Mouse (Mus musculus) gastrocnemius, adult 2 months (tissue): ENCODE results near the gene Dtx1. TPM values are rescaled to one million over a fixed set of nuclear protein-coding genes. Genes with fewer than 3 reads are reported as not detected.

Experiments used
- DNase-seq: peaks from one replicate; pipeline ENCODE4 v3.0.0; 2022
- H3K27ac ChIP-seq: fragments of 200-600 bp; 2 replicates; pipeline ENCODE4 v1.8.1; 2022; ENCODE audit warnings: mild to moderate bottlenecking
- H3K4me3 ChIP-seq: fragments of 200-600 bp; 2 replicates; pipeline ENCODE4 v1.8.1; 2022; ENCODE audit warnings: mild to moderate bottlenecking, moderate library complexity
- CTCF ChIP-seq: fragments of 200-600 bp; IDR thresholded peaks from 2 replicates; pipeline ENCODE4 v1.8.1; 2022; ENCODE audit warnings: antibody characterized with exemption, mild to moderate bottlenecking, moderate library complexity
- intact Hi-C: fragments of 180-260 bp; cut with DNase I; formaldehyde crosslinking; loops from one replicate; pipeline ENCODE4 v1.15.1; 2025
- total RNA-seq, 2 experiments: library from RNA; stranded (reverse); gene quantifications; 2 replicates each; pipeline ENCODE4 v1.2.3; 2021

The Dtx1 gene
- total RNA-seq, 2 experiments from 2014 or later, result 0.45 to 0.54 TPM

GRCm38 (mm10) chr5:120643365-120644085 lies 68.2 kb downstream of the Dtx1 start:
- TF ChIP-seq CTCF, result no peak
- no peak for DNase-seq
- Histone ChIP-seq H3K4me3 (no peak overlapping the region), H3K27ac (no peak overlapping the region)
- intact Hi-C loops, result no loop called here

- intact Hi-C loops, result no loop called here
- Histone ChIP-seq H3K4me3 (no peak overlapping the region), H3K27ac (no peak overlapping the region)
- no peak for DNase-seq
- TF ChIP-seq CTCF, result no peak
These were observed 71.6 kb downstream of the Dtx1 start for GRCm38 (mm10) chr5:120640094-120640493.

- DNase-seq, result no peak
- no peak for TF ChIP-seq CTCF
- intact Hi-C loops, result no loop called here
- no peak overlapping the region for H3K4me3 ChIP-seq
- no peak overlapping the region for H3K27ac ChIP-seq
These were observed 76.1 kb downstream of the Dtx1 start for GRCm38 (mm10) chr5:120635633-120636032.

GRCm38 (mm10) chr5:120634860-120635259 lies 76.9 kb downstream of the Dtx1 start:
- no peak for DNase-seq
- TF ChIP-seq CTCF, result no peak
- intact Hi-C loops, result no loop called here
- no peak overlapping the region for H3K27ac ChIP-seq
- H3K4me3 ChIP-seq, result no peak overlapping the region

GRCm38 (mm10) chr5:120634131-120634530 lies 77.6 kb downstream of the Dtx1 start, which contains the start of gene Cfap73:
Gene Cfap73 (minus strand): TSS chr5:120634235.
- no peak within 1 kb of the TSS for H3K27ac ChIP-seq
- intact Hi-C loops, result no loop called here
- 0 out of 2 replicates have a peak within 1 kb of the TSS, but pooled peaks have one; percentile 7 for H3K4me3 ChIP-seq
- DNase-seq, result no peak
- no peak for TF ChIP-seq CTCF

GRCm38 (mm10) chr5:120631892-120632291 lies 79.8 kb downstream of the Dtx1 start:
- peak; percentile 16; the same call in 1 of the 2 replicates for TF ChIP-seq CTCF
- no peak for DNase-seq
- intact Hi-C loops, result no loop called here
- Histone ChIP-seq H3K4me3 (no peak overlapping the region), H3K27ac (no peak overlapping the region)

- intact Hi-C loops, result no loop called here
- no peak for TF ChIP-seq CTCF
- Histone ChIP-seq H3K4me3 (no peak overlapping the region), H3K27ac (no peak overlapping the region)
- no peak for DNase-seq
These were observed 80.6 kb downstream of the Dtx1 start for GRCm38 (mm10) chr5:120631128-120631527.

Other genes starting within 250 kb of the Dtx1 start
- 1 to 10 TPM in 1 of 2 experiments, under 1 TPM in 1; 0.41 to 1.1 TPM for gene Sdsl, start 239.1 kb downstream of the Dtx1 start, total RNA-seq
- under 1 TPM; 0.26 to 0.70 TPM for gene Sds, start 235.4 kb downstream of the Dtx1 start, total RNA-seq
- 10 to 100 TPM; 33.7 to 47.8 TPM for gene Plbd2, start 208.3 kb downstream of the Dtx1 start, total RNA-seq
- 10 to 100 TPM in 1 of 2 experiments, 1 to 10 TPM in 1; 8.1 to 10.5 TPM for gene Slc8b1, start 200.8 kb downstream of the Dtx1 start, total RNA-seq
- gene Tpcn1, start 123.3 kb downstream of the Dtx1 start, total RNA-seq, result 10 to 100 TPM; 42.7 to 44.8 TPM
- gene Iqcd, start 122.9 kb downstream of the Dtx1 start, total RNA-seq, result not detected
- 1 to 10 TPM; 4.9 to 6.6 TPM for gene Rita1, start 99.3 kb downstream of the Dtx1 start, total RNA-seq
- 10 to 100 TPM; 16.9 to 17.7 TPM for gene Ddx54, start 99.2 kb downstream of the Dtx1 start, total RNA-seq
- not detected for gene Cfap73, start 77.7 kb downstream of the Dtx1 start, total RNA-seq
- not detected for gene Rasal1, start 63.1 kb downstream of the Dtx1 start, total RNA-seq
- gene Oas2, start 37.9 kb upstream of the Dtx1 start, total RNA-seq, result under 1 TPM; 0.10 to 0.28 TPM
- under 1 TPM in 1 of 2 experiments, not detected in 1; 0.06 TPM for gene Oas3, start 65.7 kb upstream of the Dtx1 start, total RNA-seq
- not detected for gene Oas1e, start 83.6 kb upstream of the Dtx1 start, total RNA-seq
- under 1 TPM; 0.17 to 0.28 TPM for gene Oas1c, start 100.6 kb upstream of the Dtx1 start, total RNA-seq
- not detected for gene Oas1f, start 135.4 kb upstream of the Dtx1 start, total RNA-seq
- gene Oas1h, start 149.5 kb upstream of the Dtx1 start, total RNA-seq, result not detected
- gene Oas1g, start 175.7 kb upstream of the Dtx1 start, total RNA-seq, result under 1 TPM in 1 of 2 experiments, not detected in 1; 0.14 TPM
- under 1 TPM; 0.14 to 0.18 TPM for gene Oas1a, start 195.6 kb upstream of the Dtx1 start, total RNA-seq
- gene Oas1d, start 202.6 kb upstream of the Dtx1 start, total RNA-seq, result not detected